Mouse (Mus musculus) gastrocnemius, postnatal 4 days (tissue): ENCODE measurements around the gene Plgrkt. TPM values are rescaled to one million over a fixed set of nuclear protein-coding genes. Genes with fewer than 3 reads are reported as not detected.
"Not testable (repeated sequence)": the region's sequence is repeated elsewhere in the genome, so short reads cannot be mapped to it uniquely, and the experiment has no call there.

Source experiments
- DNase-seq, 2 experiments: peaks; one replicate each; pipeline ENCODE4 v3.0.0; 2021 to 2022; ENCODE audit warnings: low spot score in 2 of 2, mixed read lengths in 2 of 2
- long read RNA-seq, 2 experiments: library from polyadenylated mRNA; stranded (forward); transcript quantifications; one replicate each; pipeline ENCODE4 v2.0.0; 2021
- total RNA-seq, 2 experiments: library from RNA; stranded (reverse); gene quantifications; 2 replicates each; pipeline ENCODE4 v1.2.3; 2021

Gene Plgrkt
- total RNA-seq: 10 to 100 TPM; 35.6 to 41.7 TPM
- long read RNA-seq, experiment 1, transcript Plgrkt-208 (6 exons, 1,020 nt): major isoform, 14 of 21 reads
- long read RNA-seq, experiment 1, partial matches to known transcripts: 3 of 21 reads
- long read RNA-seq, experiment 1, other reads (novel, unspliced or antisense): 4 of 21 reads
- long read RNA-seq, experiment 2, transcript Plgrkt-208 (6 exons, 1,020 nt): major isoform, 18 of 23 reads
- long read RNA-seq, experiment 2, partial matches to known transcripts: 0 of 23 reads
- long read RNA-seq, experiment 2, other reads (novel, unspliced or antisense): 5 of 23 reads

GRCm38 (mm10) chr19:29366969-29367622 is at the start of gene Plgrkt, which contains the start of gene Cd274:
Gene Plgrkt, minus strand, starts transcription at chr19:29367390.
Gene Cd274, plus strand, starts transcription at chr19:29367455.
- peak; percentile 39 to 71 for DNase-seq

DNA sequence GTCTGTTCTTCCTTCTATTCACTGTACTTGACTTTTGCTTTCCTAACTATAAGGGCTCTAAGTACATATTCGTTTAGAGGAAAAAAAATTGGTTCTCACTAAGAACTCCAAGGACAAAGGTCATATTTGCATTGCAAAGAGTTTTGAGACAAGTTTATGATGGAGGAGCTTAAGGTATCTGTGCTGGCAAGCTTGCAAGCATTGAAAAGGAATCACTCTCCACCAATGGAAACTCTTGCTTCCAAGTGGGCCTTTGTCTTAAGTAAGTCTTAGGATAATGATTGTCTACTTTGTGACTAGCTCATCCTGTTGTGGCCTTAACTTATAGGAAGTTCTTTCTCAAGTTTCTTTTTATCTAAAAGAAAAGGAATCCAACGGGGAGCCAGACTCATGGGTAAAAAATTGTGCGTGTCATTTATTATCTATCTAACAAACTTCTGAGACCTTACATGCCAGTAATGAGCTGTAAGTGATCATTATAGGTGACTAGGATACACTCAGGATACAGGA is 49.3 kb upstream of the Plgrkt start:
- DNase-seq: no peak

GRCm38 (mm10) chr19:29414917-29415316 is 47.7 kb upstream of the Plgrkt start:
- not testable (repeated sequence) for DNase-seq

DNA sequence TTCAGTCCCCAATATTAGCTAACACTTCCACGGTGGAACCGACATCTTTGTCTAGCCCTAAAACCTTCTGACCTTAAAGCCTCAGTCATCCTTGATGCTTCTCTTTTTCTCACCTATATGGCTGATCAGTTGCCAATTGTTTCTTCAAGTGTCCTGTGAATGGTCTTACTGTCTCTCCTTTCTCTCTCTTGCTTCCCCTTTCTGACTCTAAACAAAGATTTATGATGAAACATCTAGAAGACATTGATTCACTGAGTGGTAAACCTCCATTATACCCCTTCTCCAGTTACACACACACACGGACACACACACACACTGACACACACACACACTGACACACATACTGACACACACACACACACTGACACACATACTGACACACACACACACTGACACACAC is 47.3 kb upstream of the Plgrkt start:
- no peak for DNase-seq

- peak in 1 of 2 experiments; percentile 20 for DNase-seq
Observed at GRCm38 (mm10) chr19:29412476-29413420, 45.6 kb upstream of the Plgrkt start.

DNA sequence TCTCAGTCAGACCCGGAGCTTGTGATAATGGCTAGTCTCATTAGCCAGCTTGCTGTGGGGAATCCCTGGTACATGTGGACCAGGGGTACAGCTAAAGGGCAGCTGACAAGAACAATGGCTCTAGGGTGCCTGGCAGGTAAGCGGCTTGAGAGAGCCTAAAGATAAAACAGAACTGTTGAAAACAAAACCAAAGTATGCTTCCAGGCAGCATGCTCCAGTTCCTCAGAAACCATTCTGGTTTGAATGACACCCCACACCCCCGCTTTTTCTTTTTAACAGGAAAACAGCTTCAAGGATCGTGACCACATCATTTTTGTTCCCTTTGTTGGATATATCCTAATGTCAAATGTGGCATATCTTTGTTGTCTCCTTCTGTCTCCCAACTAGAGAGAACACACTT is 43.4 kb upstream of the Plgrkt start, which contains the start of gene Pdcd1lg2:
TSS of gene Pdcd1lg2 (plus strand) at position 301 of the 400 bp plus-strand sequence.
- DNase-seq: no peak

DNA sequence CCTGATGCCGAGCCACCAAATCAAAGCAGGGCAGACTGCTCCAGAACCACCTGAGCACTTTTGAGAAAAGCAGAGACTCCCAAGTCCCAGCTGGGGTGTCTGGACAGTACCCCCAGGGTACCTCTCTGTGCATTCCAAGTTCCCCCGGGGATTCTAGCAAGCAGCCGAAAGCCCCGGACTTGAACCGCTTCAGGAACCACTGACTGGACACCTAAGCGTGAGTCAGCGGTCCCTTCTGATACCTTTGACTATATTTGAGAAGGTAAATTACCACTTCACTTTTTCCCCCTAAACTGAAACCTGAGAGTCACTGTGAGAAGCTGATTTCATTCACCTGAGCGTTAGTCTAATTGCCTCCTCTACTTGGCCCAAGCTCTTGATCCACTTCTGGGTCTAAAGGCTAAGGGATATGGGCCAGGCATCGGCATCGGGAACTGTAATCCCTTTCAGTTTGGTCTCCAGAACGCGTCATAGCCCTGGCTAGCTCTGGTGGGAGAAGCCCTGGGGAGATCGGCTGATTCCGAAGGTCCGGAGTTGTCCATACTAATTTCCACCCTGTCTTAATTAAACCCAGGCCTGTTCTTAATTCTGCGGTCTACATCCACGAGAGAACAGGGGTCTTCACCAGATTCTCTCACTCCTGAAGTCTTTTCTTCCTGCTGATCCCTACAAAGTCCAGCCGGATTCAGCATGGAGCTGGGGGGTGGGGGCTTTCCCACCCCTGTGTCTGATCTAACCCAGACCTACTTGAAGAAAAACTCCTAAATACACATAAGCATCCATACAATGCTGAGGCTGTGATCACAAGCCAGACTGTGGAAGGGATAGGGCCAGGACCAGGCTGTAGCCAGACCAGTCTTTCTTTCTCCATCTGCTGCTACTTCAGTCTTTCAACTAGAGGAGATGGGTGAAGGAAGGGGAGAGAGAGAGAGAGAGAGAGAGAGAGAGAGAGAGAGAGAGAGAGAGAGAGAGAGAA is 39.1 kb upstream of the Plgrkt start:
- DNase-seq: peak in 1 of 2 experiments; percentile 19

DNA sequence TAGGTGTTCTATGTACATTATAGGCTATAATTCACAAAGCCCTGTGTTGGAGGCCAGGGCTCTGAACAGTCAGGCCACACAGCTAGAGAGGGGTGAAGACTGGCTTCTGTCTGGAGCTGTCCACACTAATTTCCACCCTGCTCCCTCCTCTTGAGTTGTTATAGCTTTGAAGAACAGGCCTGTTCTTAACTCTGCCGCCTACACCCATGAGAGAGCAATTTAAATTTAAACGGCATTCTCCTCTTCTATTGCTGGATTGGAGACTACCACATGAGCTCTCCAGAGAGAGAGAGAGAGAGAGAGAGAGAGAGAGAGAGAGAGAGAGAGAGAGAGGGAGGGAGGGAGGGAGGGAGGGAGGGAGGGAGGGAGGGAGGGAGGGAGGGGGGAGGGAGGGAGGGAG is 38.2 kb upstream of the Plgrkt start:
- no peak for DNase-seq

DNA sequence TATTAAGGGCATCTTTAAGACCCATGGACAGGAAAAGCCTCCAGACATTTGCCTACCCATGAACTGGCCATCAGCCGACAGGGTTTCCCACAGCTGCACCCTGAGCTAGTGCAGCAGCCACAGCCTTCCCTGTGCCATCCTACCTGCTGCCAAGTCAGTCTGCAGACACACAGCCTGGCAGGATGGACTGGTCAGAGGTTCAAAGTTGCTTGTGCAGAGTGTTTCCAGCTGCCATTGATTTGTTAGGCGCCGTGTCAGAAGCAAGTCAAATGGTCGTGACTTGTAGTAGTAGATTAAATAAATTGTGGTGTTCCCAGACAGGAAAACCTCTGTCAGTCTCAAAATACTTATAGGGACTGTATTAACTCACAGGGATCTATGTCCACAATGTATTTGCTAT is 36.1 kb upstream of the Plgrkt start:
- DNase-seq: no peak

- no peak for DNase-seq
Observed at GRCm38 (mm10) chr19:29402621-29403020, 35.4 kb upstream of the Plgrkt start.

DNA sequence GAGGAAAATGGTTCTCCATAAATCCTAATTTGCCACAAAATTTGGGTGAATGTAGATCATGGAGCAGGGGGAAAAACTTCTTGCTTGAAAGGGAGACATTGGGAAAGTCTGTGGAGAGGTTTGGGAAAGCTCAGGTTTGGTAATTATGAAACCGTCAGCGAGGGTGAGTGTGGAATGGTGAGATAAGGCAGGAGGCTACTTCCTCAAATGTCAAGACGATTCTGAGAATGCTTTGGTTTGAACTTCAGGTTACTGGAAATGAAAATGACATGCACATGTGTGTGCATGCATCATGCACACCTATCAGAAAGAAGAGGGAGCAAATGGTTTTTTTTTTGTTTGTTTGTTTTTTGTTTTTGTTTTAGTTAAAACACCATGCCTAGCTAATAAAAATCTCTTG is 33.3 kb upstream of the Plgrkt start:
- DNase-seq: no peak

DNA sequence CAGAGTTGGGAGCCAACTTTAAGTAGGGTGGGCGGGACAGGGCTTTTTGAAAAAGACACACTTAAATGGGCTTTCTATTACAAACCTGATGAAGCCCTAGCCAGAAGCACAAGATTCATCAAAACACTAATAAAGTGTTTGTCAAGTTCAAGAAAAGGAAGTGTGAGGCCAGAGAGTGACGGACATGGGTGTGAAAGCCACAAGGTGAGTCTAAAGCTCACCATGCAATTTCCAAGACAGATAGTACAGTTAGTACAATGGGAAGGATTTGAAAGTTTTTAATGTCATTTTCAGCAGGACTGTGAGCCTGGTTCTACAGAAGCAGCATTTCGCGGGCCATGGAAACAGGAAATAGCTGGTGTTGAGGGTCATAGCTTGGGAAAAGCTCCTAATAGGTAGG is 32.6 kb upstream of the Plgrkt start:
- no peak for DNase-seq

- DNase-seq: no peak
Observed at GRCm38 (mm10) chr19:29396353-29396752, 29.2 kb upstream of the Plgrkt start.

DNA sequence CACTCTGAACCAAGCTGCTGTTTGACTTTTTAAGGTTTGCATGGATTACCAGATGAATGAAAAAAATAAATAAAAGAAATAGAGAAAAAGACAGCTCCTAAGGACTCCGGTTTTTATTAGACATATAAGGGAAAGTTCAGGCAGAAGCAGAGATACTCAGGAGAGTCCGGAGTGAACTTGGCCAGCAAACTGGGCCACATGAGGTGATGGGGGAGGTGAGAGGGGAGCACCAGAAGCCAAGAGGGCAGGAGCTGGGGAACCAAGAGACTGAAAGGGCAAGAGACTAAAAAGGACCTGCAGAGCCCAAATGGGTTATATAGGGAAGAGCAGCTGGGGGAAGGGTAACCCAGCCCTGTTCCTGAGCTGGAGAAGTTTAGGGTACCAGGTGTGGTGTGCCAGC is 27.5 kb upstream of the Plgrkt start:
- DNase-seq: no peak

- no peak for DNase-seq
Observed at GRCm38 (mm10) chr19:29393333-29393732, 26.1 kb upstream of the Plgrkt start.

DNA sequence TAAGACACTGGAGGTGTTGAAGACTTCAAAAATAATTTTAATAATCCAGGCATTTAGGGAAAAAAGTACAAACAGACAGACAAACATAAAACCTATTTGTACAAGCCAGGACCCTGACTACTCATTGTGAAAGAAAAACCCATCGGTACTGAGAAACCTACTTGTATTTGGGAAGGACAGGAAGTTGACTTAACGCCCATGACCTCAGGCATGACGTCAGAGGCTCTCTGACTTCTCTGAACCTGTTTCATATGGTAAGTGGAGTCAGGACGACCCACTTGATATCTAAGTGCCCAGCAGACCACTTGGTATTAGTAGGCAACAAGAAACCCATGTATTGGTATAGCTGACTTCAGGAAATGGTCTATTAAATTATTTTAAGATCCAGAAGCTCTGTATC is 24.1 kb upstream of the Plgrkt start:
- DNase-seq: no peak

- no peak for DNase-seq
Observed at GRCm38 (mm10) chr19:29390483-29390882, 23.3 kb upstream of the Plgrkt start.

- DNase-seq: no peak
Observed at GRCm38 (mm10) chr19:29388818-29389217, 21.6 kb upstream of the Plgrkt start.

DNA sequence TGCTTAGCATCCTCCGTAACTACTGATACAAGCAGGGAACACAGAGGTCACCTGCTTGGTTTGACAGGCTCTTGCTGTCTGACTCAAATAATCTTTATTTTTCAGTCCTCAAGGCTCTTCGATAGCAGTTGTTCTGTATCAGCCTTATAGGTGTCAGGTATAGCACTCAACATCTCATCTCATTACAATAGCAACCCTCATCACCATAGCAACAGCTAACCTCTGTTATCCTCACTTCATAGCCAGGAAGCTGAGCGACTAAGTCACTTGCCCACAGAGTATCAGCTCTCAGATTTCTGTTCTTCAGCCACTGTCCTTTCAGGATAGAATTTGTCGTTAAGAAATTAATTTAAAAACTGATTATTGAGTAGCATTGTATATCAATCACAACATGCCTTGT is 18.6 kb upstream of the Plgrkt start:
- no peak for DNase-seq

DNA sequence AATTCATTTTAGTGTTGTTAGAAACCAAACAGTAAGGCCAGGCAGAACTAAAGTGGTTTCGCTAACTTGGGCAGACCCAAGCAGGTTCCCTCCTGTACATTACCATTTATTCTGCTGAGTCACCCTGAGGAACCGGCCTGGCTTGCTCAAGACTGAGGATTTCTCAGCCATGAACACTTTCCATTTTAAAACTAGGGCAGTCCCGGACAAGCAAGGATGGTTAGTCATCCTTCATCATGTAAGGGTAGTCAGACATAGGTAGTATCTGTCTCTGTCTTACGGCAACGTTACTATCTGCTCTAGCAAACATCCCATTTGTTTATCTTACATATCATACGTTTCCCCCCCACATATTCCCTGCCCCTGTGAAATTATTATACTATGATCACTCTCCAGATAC is 17.8 kb upstream of the Plgrkt start:
- DNase-seq: no peak
